Mouse (Mus musculus) hindbrain, embryonic 15.5 days (tissue): Measurements from ENCODE around the gene Leprot. TPM values are rescaled to one million over a fixed set of nuclear protein-coding genes. Genes with fewer than 3 reads are reported as not detected.

Experiments
- ATAC-seq: fragments of 200-750 bp; cut with Nextera tagmentation; 2 replicates; pipeline ENCODE4 v1.8.0; 2017; ENCODE audit warnings: low read depth, moderate number of reproducible peaks, moderate TSS enrichment; ENCODE audit not compliant: low FRiP score
- H3K27ac ChIP-seq: fragments of 300-500 bp; sonication (generic); replicated peaks from 2 replicates; pipeline ENCODE4 v1.5.1; 2015; ENCODE audit warnings: mild to moderate bottlenecking, inconsistent platforms
- H3K27me3 ChIP-seq: fragments of 300-500 bp; sonication (generic); 2 replicates; pipeline ENCODE4 v1.6.1; 2015; ENCODE audit warnings: control low read depth, inconsistent platforms
- H3K36me3 ChIP-seq: fragments of 300-500 bp; sonication (generic); 2 replicates; pipeline ENCODE4 v1.6.1; 2015; ENCODE audit warnings: control low read depth, inconsistent platforms
- H3K4me1 ChIP-seq: fragments of 300-500 bp; sonication (generic); replicated peaks from 2 replicates; pipeline ENCODE4 v1.6.1; 2015; ENCODE audit warnings: control low read depth, inconsistent platforms
- H3K4me2 ChIP-seq: fragments of 300-500 bp; sonication (generic); 2 replicates; pipeline ENCODE4 v1.6.1; 2015; ENCODE audit warnings: moderate library complexity, mild to moderate bottlenecking, inconsistent platforms
- H3K4me3 ChIP-seq: fragments of 300-500 bp; sonication (generic); 2 replicates; pipeline ENCODE4 v1.5.1; 2015; ENCODE audit warnings: mild to moderate bottlenecking, inconsistent platforms
- H3K9ac ChIP-seq: fragments of 300-500 bp; sonication (generic); 2 replicates; pipeline ENCODE4 v1.6.1; 2015; ENCODE audit warnings: inconsistent platforms
- H3K9me3 ChIP-seq: fragments of 300-500 bp; sonication (generic); 2 replicates; pipeline ENCODE4 v1.6.1; 2016; ENCODE audit warnings: control low read depth, inconsistent platforms
- WGBS: fragments of 180-500 bp; shearing (Covaris S2); methylation state at CpG from one replicate; pipeline ENCODE4 v1.1.7; 2015; 5-methylcytosine and 5-hydroxymethylcytosine counted together
- polyA plus RNA-seq: library from polyadenylated mRNA; unstranded; fragments of >200 nt; fragmentation: Nextera tagmentation; extraction: Ambion mirVana; gene quantifications from 2 replicates; pipeline ENCODE4 v1.2.1, GENCODE M21; 2015

Leprot gene
- polyA plus RNA-seq, 1 experiment from 2014 or later: 91.3 TPM

GRCm38 (mm10) chr4:101669161-101669560 is 21.6 kb downstream of the Leprot start:
- H3K9me3 ChIP-seq: no peaks in the 10 kb centered on the region
- no peak for ATAC-seq
- 56% methylated on average over 5 of the region's 5 CpGs for WGBS
- H3K27ac ChIP-seq: no peak overlapping the region
- no peak overlapping the region for H3K9ac ChIP-seq
- no peaks in the 10 kb centered on the region for H3K27me3 ChIP-seq
- H3K4me3 ChIP-seq: no peak overlapping the region
- H3K4me2 ChIP-seq: no peak overlapping the region
- no peaks in the 10 kb centered on the region for H3K36me3 ChIP-seq
- H3K4me1 ChIP-seq: no peaks in the 10 kb centered on the region

- Histone ChIP-seq H3K36me3 (no peaks in the 10 kb centered on the region), H3K27me3 (no peaks in the 10 kb centered on the region), H3K4me2 (no peak overlapping the region), H3K4me3 (no peak overlapping the region), H3K4me1 (no peaks in the 10 kb centered on the region), H3K9ac (no peak overlapping the region), H3K9me3 (no peaks in the 10 kb centered on the region), H3K27ac (no peak overlapping the region)
- no peak for ATAC-seq
- WGBS: 82% methylated on average over 5 of the region's 5 CpGs
Observed at GRCm38 (mm10) chr4:101669811-101670210, 22.3 kb downstream of the Leprot start.

GRCm38 (mm10) chr4:101674790-101675189 is 27.3 kb downstream of the Leprot start:
- H3K4me1 ChIP-seq: no peaks in the 10 kb centered on the region
- no peak overlapping the region for H3K4me2 ChIP-seq
- no peaks in the 10 kb centered on the region for H3K9me3 ChIP-seq
- H3K27ac ChIP-seq: no peak overlapping the region
- ATAC-seq: no peak
- 81% methylated on average over 5 of the region's 5 CpGs for WGBS
- no peaks in the 10 kb centered on the region for H3K27me3 ChIP-seq
- no peaks in the 10 kb centered on the region for H3K36me3 ChIP-seq
- H3K4me3 ChIP-seq: no peak overlapping the region
- H3K9ac ChIP-seq: no peak overlapping the region

GRCm38 (mm10) chr4:101675726-101676125 is 28.2 kb downstream of the Leprot start:
- 87% methylated on average over 4 of the region's 4 CpGs for WGBS
- ATAC-seq: no peak
- Histone ChIP-seq H3K4me2 (no peak overlapping the region), H3K9ac (no peak overlapping the region), H3K36me3 (no peaks in the 10 kb centered on the region), H3K9me3 (no peaks in the 10 kb centered on the region), H3K27me3 (no peaks in the 10 kb centered on the region), H3K4me1 (no peaks in the 10 kb centered on the region), H3K4me3 (no peak overlapping the region), H3K27ac (no peak overlapping the region)

- Histone ChIP-seq H3K4me3 (no peak overlapping the region), H3K27me3 (no peaks in the 10 kb centered on the region), H3K4me1 (no peaks in the 10 kb centered on the region), H3K27ac (no peak overlapping the region), H3K36me3 (no peaks in the 10 kb centered on the region), H3K9me3 (no peaks in the 10 kb centered on the region), H3K4me2 (no peak overlapping the region), H3K9ac (no peak overlapping the region)
- no peak for ATAC-seq
- 91% methylated on average over 4 of the region's 4 CpGs for WGBS
Observed at GRCm38 (mm10) chr4:101682620-101683019, 35.1 kb downstream of the Leprot start.

GRCm38 (mm10) chr4:101683086-101683485 is 35.6 kb downstream of the Leprot start:
- Histone ChIP-seq H3K4me3 (no peak overlapping the region), H3K4me1 (no peaks in the 10 kb centered on the region), H3K36me3 (no peaks in the 10 kb centered on the region), H3K9me3 (no peaks in the 10 kb centered on the region), H3K27ac (no peak overlapping the region), H3K4me2 (no peak overlapping the region), H3K9ac (no peak overlapping the region), H3K27me3 (no peaks in the 10 kb centered on the region)
- no peak for ATAC-seq
- 87% methylated on average over 3 of the region's 3 CpGs for WGBS

- Histone ChIP-seq H3K4me3 (no peak overlapping the region), H3K36me3 (no peaks in the 10 kb centered on the region), H3K27ac (no peak overlapping the region), H3K4me2 (no peak overlapping the region), H3K9ac (no peak overlapping the region), H3K4me1 (no peaks in the 10 kb centered on the region), H3K9me3 (no peaks in the 10 kb centered on the region), H3K27me3 (no peaks in the 10 kb centered on the region)
- 92% methylated on average over 3 of the region's 3 CpGs for WGBS
- no peak for ATAC-seq
Observed at GRCm38 (mm10) chr4:101684821-101685220, 37.3 kb downstream of the Leprot start.

GRCm38 (mm10) chr4:101686227-101686810 is 38.8 kb downstream of the Leprot start:
- no peak overlapping the region for H3K27ac ChIP-seq
- 81% methylated on average over 13 of the region's 13 CpGs for WGBS
- ATAC-seq: no peak

GRCm38 (mm10) chr4:101689241-101689640 is 41.7 kb downstream of the Leprot start:
- no peak for ATAC-seq
- WGBS: 85% methylated on average over 4 of the region's 4 CpGs
- Histone ChIP-seq H3K9me3 (no peaks in the 10 kb centered on the region), H3K4me3 (no peak overlapping the region), H3K27ac (no peak overlapping the region), H3K9ac (no peak overlapping the region), H3K4me1 (no peaks in the 10 kb centered on the region), H3K36me3 (no peaks in the 10 kb centered on the region), H3K27me3 (no peaks in the 10 kb centered on the region), H3K4me2 (no peak overlapping the region)

More at GRCm38 (mm10) chr4:101686227-101686810, 38.8 kb downstream of the Leprot start:
- Histone ChIP-seq H3K36me3 (no peaks in the 10 kb centered on the region), H3K4me3 (no peak overlapping the region), H3K9ac (no peak overlapping the region), H3K27me3 (no peaks in the 10 kb centered on the region), H3K9me3 (no peaks in the 10 kb centered on the region), H3K4me1 (no peaks in the 10 kb centered on the region), H3K4me2 (no peak overlapping the region)

GRCm38 (mm10) chr4:101689645-101690044 is 42.1 kb downstream of the Leprot start:
- Histone ChIP-seq H3K9ac (no peak overlapping the region), H3K4me2 (no peak overlapping the region), H3K27ac (no peak overlapping the region), H3K9me3 (no peaks in the 10 kb centered on the region), H3K27me3 (no peaks in the 10 kb centered on the region), H3K36me3 (no peaks in the 10 kb centered on the region), H3K4me1 (no peaks in the 10 kb centered on the region), H3K4me3 (no peak overlapping the region)
- ATAC-seq: no peak
- 87% methylated on average over 5 of the region's 5 CpGs for WGBS

GRCm38 (mm10) chr4:101692892-101693291 is 45.4 kb downstream of the Leprot start:
- Histone ChIP-seq H3K9ac (no peak overlapping the region), H3K27ac (no peak overlapping the region), H3K36me3 (no peaks in the 10 kb centered on the region), H3K27me3 (no peaks in the 10 kb centered on the region), H3K9me3 (no peaks in the 10 kb centered on the region), H3K4me2 (no peak overlapping the region), H3K4me1 (no peaks in the 10 kb centered on the region), H3K4me3 (no peak overlapping the region)
- no peak for ATAC-seq
- 73% methylated on average over 4 of the region's 4 CpGs for WGBS

- H3K27ac ChIP-seq: no peak overlapping the region
- no peak overlapping the region for H3K4me2 ChIP-seq
- H3K4me1 ChIP-seq: no peaks in the 10 kb centered on the region
- no peaks in the 10 kb centered on the region for H3K36me3 ChIP-seq
- no peak for ATAC-seq
- H3K27me3 ChIP-seq: no peaks in the 10 kb centered on the region
- H3K9ac ChIP-seq: no peak overlapping the region
- H3K9me3 ChIP-seq: no peaks in the 10 kb centered on the region
- WGBS: 77% methylated on average over 6 of the region's 6 CpGs
- no peak overlapping the region for H3K4me3 ChIP-seq
Observed at GRCm38 (mm10) chr4:101694529-101694928, 47.0 kb downstream of the Leprot start.

GRCm38 (mm10) chr4:101697236-101697635 is 49.7 kb downstream of the Leprot start:
- H3K36me3 ChIP-seq: no peaks in the 10 kb centered on the region
- ATAC-seq: no peak
- no peak overlapping the region for H3K9ac ChIP-seq
- no peak overlapping the region for H3K27ac ChIP-seq
- H3K4me1 ChIP-seq: no peaks in the 10 kb centered on the region
- 85% methylated on average over 3 of the region's 3 CpGs for WGBS
- H3K27me3 ChIP-seq: no peaks in the 10 kb centered on the region
- H3K9me3 ChIP-seq: no peaks in the 10 kb centered on the region
- no peak overlapping the region for H3K4me2 ChIP-seq
- H3K4me3 ChIP-seq: no peak overlapping the region
